Mouse (Mus musculus): ENCODE data around the gene Pabpn1l. TPM values are rescaled to one million over a fixed set of nuclear protein-coding genes. Genes with fewer than 3 reads are reported as not detected.

Gene Pabpn1l
- total RNA-seq (2015; ENCODE audit: low replicate concordance), result not detected in 2 replicates
- not detected in 2 replicates for total RNA-seq (2017; ENCODE audit: low replicate concordance)

DNA sequence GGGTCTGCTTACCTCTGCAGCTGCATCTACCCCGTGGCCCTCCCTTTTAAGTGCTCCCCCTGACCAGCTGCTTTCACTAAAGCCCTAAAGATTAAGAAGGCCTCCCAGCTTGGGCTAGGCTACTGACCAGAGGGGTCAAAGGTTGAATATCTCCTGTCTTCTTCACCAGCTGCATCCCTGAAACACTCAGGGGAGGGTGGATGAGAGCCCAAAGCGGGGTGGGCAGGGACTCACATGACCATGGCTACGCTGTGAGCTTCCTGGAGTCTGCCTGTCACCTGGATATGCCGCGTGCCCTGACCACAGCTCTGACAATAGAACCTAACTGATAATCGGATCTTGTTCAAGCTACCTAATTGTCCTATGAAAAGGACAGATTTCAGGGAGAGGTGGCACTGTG lies at the start of gene Pabpn1l:
TSS of gene Pabpn1l (minus strand) at position 13 of the 400 bp plus-strand sequence.
- ATAC-seq (replicated peaks; ENCODE audit: low FRiP score, poor library complexity, severe bottlenecking), result no peak

GRCm38 (mm10) chr8:122671894-122672293 lies 49.4 kb upstream of the Pabpn1l start:
- no peak for ATAC-seq (replicated peaks; ENCODE audit: low FRiP score, poor library complexity, severe bottlenecking)

- ATAC-seq (replicated peaks; ENCODE audit: low FRiP score, poor library complexity, severe bottlenecking), result no peak
Observed at GRCm38 (mm10) chr8:122670718-122671117, 48.2 kb upstream of the Pabpn1l start.

- ATAC-seq (replicated peaks; ENCODE audit: low FRiP score, poor library complexity, severe bottlenecking), result no peak
Observed at GRCm38 (mm10) chr8:122670001-122670400, 47.5 kb upstream of the Pabpn1l start.

- ATAC-seq (replicated peaks; ENCODE audit: low FRiP score, poor library complexity, severe bottlenecking), result no peak
Observed at GRCm38 (mm10) chr8:122669370-122669769, 46.8 kb upstream of the Pabpn1l start.

GRCm38 (mm10) chr8:122667854-122668253 lies 45.3 kb upstream of the Pabpn1l start:
- no peak for ATAC-seq (replicated peaks; ENCODE audit: low FRiP score, poor library complexity, severe bottlenecking)

DNA sequence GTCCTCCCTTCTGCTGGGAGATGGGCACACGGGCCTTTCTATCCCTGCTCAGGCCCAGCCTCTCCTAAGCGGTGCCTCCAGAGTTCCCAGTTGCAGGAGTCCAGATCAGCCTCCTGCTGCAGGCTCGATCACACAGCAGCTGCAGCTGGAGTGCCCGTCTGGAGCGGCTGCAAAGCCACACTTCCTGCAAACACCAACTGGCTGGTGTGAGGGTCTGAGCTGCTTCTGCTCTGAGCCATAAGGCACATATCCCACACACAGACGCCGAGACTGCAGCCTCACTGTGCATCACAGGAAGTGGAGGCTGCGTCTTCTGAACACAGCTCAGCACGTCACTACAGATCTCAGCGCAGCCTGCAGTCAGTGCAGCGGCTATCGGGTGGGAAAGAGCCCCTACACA lies 44.3 kb upstream of the Pabpn1l start:
- peak; percentile 23 for ATAC-seq (replicated peaks; ENCODE audit: low FRiP score, poor library complexity, severe bottlenecking)

GRCm38 (mm10) chr8:122666338-122666764 lies 43.8 kb upstream of the Pabpn1l start:
- ATAC-seq (replicated peaks; ENCODE audit: low FRiP score, poor library complexity, severe bottlenecking), result peak; percentile 67

DNA sequence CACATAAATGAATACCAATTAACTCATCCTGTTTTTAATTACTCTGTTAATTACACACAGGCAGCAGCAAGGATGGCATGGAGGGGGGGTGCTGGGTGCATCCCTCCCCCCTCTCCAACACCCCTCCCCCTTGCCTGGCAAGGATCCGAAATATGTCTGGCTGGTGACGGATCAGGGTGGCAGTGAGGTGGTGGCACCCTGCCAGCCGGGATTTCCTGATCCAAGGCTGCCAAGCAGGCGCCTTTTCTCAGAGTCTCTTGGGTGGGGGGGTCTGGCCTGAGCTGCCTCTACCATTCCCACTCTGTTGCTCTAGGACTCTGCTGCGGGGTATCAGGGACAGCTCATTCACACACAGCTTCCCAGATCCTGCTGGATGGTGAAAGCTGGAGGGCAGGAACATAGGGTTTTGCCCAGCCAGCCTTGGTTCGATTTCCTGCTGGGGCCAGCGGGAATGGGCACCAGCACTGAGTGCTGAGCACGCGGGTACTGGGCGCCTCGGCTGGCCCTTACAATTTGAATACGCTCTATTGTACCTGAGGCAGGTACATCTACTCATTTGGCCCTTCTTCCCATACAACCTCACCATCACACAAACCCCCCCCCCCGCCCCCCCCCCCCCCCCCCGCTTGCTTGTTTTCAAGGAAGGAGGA lies 43.3 kb upstream of the Pabpn1l start:
- ATAC-seq (replicated peaks; ENCODE audit: low FRiP score, poor library complexity, severe bottlenecking), result no peak

GRCm38 (mm10) chr8:122665221-122665620 lies 42.7 kb upstream of the Pabpn1l start:
- ATAC-seq (replicated peaks; ENCODE audit: low FRiP score, poor library complexity, severe bottlenecking), result no peak

DNA sequence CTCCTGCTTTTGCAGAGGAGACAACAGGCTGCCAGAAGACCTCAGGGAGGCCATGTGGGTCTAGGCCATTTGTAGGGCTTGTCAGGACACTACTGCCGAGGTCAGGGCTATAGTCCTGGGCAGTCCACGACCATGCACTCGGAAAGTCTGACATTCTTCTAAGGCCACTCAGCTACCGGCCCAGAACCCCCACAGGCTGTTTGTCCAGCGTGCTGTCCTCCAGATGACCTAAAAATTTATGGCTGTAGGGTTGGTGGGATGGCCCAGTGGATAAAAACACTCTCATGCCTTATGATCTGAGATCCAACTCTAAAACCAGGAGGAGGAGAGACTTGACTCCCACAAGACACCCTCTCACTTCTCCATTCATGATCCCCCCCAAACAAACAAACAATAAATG lies 41.1 kb upstream of the Pabpn1l start:
- no peak for ATAC-seq (replicated peaks; ENCODE audit: low FRiP score, poor library complexity, severe bottlenecking)

GRCm38 (mm10) chr8:122663106-122663505 lies 40.6 kb upstream of the Pabpn1l start:
- no peak for ATAC-seq (replicated peaks; ENCODE audit: low FRiP score, poor library complexity, severe bottlenecking)

GRCm38 (mm10) chr8:122661894-122662293 lies 39.4 kb upstream of the Pabpn1l start:
- ATAC-seq (replicated peaks; ENCODE audit: low FRiP score, poor library complexity, severe bottlenecking), result no peak

GRCm38 (mm10) chr8:122661138-122661537 lies 38.6 kb upstream of the Pabpn1l start:
- ATAC-seq (replicated peaks; ENCODE audit: low FRiP score, poor library complexity, severe bottlenecking), result no peak

DNA sequence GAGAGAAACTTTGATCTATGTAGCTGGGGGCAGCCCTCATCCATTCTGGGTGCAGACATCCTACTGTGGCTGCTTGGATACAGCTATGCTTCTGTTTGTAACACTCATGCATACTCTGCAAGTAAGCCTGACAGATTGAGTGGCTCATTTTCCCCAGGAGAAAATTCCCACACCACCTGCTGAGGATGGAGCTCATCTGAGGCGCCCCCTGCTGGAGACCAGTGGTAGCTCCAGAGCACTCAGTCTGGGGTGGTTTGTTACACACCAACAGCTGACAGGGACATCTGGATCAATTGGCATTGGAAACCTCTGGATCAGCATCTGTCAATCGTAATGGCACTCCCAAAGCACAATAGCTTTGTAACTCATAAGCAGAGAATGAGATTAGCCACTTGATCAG lies 37.5 kb upstream of the Pabpn1l start:
- ATAC-seq (replicated peaks; ENCODE audit: low FRiP score, poor library complexity, severe bottlenecking), result peak; percentile 19; the same call in 1 of the 2 replicates

- ATAC-seq (replicated peaks; ENCODE audit: low FRiP score, poor library complexity, severe bottlenecking), result no peak
Observed at GRCm38 (mm10) chr8:122658807-122659160, 36.2 kb upstream of the Pabpn1l start.

- ATAC-seq (replicated peaks; ENCODE audit: low FRiP score, poor library complexity, severe bottlenecking), result no peak
Observed at GRCm38 (mm10) chr8:122658149-122658806, 35.7 kb upstream of the Pabpn1l start.

- peak; percentile 82 for ATAC-seq (replicated peaks; ENCODE audit: low FRiP score, poor library complexity, severe bottlenecking)
Observed at GRCm38 (mm10) chr8:122656056-122656999, 33.8 kb upstream of the Pabpn1l start.

- ATAC-seq (replicated peaks; ENCODE audit: low FRiP score, poor library complexity, severe bottlenecking), result no peak
Observed at GRCm38 (mm10) chr8:122654768-122655167, 32.2 kb upstream of the Pabpn1l start.

DNA sequence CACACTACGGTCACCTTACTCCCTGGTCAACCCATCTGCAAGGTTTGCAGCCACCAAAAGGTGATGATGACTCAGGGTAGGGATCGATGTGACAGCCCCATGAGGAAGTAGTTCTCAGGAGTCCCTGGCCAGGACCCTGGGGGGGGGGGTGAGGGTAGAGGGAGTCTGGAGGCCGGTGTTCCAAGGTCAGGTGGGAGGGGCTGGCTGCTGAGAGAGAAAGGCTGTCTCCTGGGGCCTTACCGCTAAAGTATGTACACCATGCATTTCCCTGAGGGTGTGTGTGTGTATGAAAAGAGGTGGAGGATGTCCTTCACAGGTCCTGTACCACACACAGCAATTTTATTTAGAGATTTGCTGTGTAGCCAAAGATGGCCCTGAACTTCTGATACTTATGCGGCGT lies 30.1 kb upstream of the Pabpn1l start:
- ATAC-seq (replicated peaks; ENCODE audit: low FRiP score, poor library complexity, severe bottlenecking), result no peak

Data from erythroblast, adult 5-6 weeks (primary cell).